Mouse (Mus musculus): ENCODE measurements around the gene Mrpl4.
A peak's percentile ranks its signal among the peaks of the same experiment; 100 is the strongest.

Mrpl4 gene

GRCm38 (mm10) chr9:21018600-21018999, 16.1 kb downstream of the Mrpl4 start:
- no peak for DNase-seq

DNA sequence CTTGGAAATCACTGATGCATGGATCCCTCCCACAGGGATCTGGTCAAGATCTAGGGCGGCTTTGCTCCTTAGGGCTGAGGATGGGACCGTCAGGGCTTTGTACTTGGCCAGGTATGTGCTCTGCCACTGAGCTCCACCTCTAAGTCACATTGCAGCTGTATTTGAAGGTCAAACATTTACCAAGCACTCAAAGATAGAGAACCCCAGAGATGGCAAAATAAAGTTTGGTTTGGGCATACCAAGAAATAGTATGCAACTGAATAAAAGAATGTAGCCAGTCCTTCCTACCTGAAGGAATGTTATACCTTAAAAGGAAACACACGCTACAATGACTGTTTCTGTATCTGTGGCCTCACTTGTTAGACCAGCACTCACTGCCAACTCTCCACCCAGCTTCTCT, 18.8 kb downstream of the Mrpl4 start:
- DNase-seq = no peak

DNA sequence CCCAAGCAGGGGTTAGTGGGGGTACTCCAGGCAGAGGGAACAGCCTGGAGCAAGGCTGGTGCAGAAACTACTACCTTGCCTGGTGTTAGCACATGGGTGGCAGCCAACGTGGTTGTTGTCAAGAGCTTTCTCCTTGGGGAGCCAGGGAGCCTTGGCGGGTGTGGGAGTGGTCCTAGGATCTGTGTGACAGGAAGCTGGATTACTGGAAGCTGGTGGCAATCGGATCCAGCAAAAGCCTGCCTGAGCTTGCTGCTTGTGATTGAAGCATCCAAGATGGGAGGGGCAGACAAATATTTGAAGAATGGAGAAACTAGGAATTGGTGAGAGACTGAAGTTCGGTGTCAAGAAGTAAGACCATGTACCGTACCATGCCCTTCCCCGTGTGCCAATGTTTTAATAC, 19.8 kb downstream of the Mrpl4 start:
- no peak for DNase-seq

GRCm38 (mm10) chr9:21022726-21023125, 20.2 kb downstream of the Mrpl4 start:
- no peak for DNase-seq

GRCm38 (mm10) chr9:21025258-21025810, 22.8 kb downstream of the Mrpl4 start:
- no peak for DNase-seq

GRCm38 (mm10) chr9:21026849-21027248, 24.3 kb downstream of the Mrpl4 start:
- DNase-seq = no peak

DNA sequence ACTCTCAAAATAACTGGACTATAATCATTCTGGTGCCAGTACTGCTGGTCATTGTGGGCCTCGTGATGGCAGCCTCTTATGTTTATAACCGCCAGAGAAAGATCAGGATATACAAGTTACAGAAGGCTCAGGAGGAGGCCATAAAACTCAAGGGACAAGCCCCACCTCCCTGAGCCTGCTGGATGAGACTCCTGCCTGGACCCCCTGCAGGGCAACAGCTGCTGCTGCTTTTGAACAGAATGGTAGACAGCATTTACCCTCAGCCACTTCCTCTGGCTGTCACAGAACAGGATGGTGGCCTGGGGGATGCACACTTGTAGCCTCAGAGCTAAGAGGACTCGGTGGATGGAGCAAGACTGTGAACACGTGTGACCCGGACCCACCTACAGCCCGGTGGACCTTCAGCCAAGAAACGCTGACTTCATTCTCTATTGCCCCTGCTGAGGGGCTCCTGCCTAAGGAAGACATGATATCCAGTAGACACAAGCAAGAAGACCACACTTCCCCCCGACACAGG, 25.3 kb downstream of the Mrpl4 start:
- no peak for DNase-seq

DNA sequence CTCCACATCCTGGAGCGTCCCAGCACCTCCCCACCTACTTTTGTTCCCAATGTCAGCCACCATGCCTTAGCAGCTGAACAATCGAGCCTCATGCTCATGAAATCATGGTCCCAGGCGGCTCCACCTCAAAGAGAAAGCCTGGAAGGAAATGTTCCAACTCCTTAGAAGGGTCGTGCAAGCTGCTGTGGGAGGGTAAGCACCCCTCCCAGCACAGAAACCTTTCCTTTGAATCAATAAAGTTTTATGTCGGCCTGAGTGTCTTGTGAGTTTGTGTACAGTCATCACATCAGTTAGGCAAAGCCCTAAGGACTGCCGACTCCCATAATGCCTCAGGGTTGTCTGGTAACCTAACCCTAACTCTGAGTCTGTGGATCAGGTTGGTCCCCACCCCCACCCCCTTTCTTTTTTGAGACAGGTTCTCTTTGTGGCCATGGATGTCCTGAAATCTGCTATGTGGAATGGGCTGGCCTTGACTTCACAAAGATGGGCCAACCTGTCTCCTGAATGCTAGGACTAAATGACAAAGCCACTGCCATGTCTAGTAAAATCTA, 26.1 kb downstream of the Mrpl4 start:
- DNase-seq = no peak

DNA sequence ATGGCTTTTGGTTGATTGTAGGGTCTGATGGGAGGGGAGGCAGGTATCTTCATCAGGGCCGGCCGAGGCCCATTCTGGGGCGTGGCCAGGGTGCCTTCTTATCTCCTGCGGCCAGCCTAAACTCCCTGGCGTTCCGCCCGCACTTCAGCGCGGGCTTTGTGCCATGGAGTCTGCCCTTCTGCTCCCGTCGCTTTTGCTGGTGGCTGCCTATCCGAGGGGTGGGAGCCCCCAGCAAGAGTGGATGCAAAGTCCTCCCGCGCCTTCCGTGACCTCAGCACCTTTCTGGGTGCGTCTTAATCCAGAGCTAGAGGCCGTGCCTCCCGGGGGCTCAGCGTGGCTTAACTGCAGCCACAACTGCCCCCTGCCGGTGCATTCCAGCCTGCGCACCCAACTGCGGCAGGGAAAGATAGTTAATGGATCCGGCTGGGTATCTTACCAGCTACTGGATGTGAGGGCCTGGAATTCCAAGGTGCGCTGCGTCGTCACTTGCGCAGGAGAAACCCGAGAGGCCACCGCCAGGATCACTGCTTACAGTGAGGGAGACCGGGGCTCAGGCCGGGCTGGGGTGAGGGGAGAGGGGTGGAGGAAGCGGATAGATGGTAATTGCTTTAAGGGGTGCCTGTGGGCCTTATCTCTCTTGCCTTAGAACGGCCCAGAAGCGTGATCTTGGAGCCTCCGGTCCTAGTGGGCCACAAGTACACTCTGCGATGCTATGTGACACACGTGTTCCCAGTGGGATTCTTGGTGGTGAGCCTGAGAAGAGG, 26.9 kb downstream of the Mrpl4 start, which contains the start of gene Icam4:
Gene Icam4, plus strand, starts transcription at position 83 of the 764 bp plus-strand sequence.
- peak; percentile 50 to 58 for DNase-seq

GRCm38 (mm10) chr9:21030055-21030600, 27.6 kb downstream of the Mrpl4 start:
- DNase-seq = no peak

DNA sequence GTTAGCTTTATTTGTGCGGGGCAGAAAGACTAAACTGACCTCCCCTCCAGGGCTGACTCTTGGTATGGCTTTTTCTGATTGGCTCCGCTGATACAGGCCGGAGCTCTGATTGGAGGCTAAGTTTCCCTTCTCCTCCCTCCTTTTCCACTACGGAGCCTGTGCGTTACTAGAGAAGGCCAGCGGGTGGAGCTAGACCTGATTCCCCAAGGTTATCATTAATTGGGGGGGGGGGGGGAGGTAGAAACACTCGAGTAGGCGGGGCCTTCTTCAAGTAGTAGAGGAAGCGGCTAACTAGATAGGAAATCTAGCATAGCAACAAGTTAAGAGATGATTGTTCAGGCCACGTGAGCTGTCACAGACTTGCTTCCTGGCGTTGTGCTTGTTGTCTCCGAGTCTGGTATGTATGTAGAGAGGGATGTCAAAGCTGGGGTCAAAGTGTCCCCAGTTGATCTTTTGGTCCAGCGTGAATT, 28.3 kb downstream of the Mrpl4 start:
- DNase-seq = peak; percentile 76 to 84

GRCm38 (mm10) chr9:21031251-21031895, 28.8 kb downstream of the Mrpl4 start:
- DNase-seq = peak; percentile 31 to 34

- peak; percentile 15 to 31 for DNase-seq
Measured at GRCm38 (mm10) chr9:21031896-21032351, 29.4 kb downstream of the Mrpl4 start, which contains the start of gene Icam5. TSS of gene Icam5 (plus strand) at chr9:21032073.

DNA sequence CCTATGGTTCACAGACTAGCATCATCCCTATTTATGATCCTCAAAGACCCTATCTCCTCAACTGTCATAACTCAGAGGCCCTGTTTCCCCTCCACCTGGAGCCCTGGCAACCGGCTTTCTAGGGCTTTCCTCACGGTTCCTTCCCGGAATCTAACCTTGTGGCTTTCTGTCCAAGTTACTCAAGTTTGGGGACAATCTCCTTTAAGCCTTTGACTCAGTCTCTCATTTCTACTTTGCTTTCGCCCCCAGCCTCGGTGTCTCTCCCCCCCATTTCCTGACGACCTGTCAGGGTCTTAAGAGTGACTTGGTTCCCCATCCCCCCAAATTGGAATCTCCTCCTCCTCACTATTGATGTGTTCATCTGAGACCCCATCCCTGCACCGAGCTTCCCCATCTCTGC, 30.0 kb downstream of the Mrpl4 start:
- DNase-seq = no peak

DNA sequence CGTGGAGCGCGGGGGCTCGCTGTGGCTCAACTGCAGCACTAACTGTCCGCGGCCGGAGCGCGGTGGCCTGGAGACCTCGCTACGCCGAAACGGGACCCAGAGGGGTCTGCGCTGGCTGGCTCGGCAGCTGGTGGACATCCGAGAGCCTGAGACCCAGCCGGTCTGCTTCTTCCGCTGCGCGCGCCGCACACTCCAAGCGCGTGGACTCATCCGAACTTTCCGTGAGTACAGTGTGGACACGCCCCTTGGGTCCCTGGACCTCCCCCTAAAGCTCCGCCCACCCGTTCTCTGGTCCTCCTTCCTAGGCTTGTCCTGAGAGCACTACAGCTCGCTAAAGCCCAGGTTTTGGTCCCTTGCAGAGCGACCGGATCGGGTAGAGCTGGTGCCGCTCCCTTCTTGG, 30.6 kb downstream of the Mrpl4 start:
- peak; percentile 31 to 36 for DNase-seq

DNA sequence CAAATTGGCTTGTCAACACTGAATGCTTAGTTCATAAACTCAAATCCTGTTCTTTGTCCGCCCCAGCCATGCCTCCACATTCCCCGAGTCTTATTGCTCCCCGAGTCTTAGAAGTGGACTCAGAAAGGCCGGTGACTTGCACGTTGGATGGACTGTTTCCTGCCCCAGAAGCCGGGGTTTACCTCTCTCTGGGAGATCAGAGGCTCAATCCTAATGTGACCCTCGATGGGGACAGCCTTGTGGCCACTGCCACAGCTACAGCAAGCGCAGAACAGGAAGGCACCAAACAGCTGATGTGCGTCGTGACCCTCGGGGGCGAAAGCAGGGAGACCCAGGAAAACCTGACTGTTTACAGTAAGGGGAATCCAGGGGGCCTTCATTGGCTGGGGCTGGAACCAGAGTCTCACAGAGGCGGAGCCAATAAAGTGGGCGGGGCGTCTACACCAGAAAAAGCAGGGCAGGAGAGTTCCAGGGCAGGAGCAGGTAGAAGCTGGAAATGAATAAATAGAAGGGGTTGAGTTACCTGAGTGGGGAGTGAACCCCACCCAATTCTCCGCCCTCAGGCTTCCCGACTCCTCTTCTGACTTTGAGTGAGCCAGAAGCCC, 32.0 kb downstream of the Mrpl4 start:
- DNase-seq = no peak

GRCm38 (mm10) chr9:21035586-21035985, 33.0 kb downstream of the Mrpl4 start:
- DNase-seq = no peak

DNA sequence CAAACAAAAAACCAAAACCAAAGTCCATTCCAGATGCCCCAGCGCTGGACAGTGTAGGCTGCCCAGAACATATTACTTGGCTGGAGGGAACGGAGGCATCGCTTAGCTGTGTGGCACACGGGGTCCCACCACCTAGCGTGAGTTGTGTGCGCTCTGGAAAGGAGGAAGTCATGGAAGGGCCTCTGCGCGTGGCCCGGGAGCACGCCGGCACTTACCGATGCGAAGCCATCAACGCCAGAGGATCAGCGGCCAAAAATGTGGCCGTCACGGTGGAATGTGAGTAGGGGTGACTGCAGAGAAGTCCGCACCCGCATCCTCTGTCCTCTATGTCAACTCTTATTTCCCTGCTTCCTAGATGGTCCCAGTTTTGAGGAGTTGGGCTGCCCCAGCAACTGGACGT, 33.6 kb downstream of the Mrpl4 start:
- no peak for DNase-seq

- DNase-seq = no peak
Measured at GRCm38 (mm10) chr9:21036666-21037065, 34.1 kb downstream of the Mrpl4 start.

GRCm38 (mm10) chr9:21037481-21037891, 34.9 kb downstream of the Mrpl4 start:
- DNase-seq = no peak

- DNase-seq = no peak
Measured at GRCm38 (mm10) chr9:21039779-21040178, 37.2 kb downstream of the Mrpl4 start.

DNA sequence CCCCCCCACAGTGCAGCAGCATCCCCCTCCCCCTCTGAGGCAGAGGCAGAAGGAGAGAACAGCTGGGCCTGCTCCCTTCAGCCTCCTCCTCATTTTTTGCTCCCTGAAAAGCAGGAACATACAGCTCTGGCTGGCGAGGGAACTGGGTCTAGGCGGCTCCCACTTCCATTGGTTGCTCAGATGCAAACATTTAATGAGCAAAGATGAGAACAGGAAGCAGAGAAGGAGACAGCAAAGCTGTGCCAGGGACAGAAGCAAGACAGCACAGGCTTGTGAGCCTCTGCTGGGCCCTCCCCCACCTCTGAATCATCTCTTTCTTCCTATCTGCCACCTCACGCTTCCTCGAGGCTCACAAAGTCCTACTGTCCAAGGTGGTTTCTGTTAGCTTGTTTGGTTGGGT, 38.8 kb downstream of the Mrpl4 start:
- no peak for DNase-seq

- no peak for DNase-seq
Measured at GRCm38 (mm10) chr9:21043563-21043962, 41.0 kb downstream of the Mrpl4 start.

Measured in cerebellum, adult 18-20 months (tissue).